Mouse (Mus musculus) R1 (cell line): ENCODE data around the gene Samd4b.

ENCODE experiments used
- DNase-seq: peaks from one replicate; pipeline ENCODE4 v3.0.0-alpha.2; 2018; ENCODE audit warnings: low read depth, low spot score

Samd4b gene

DNA sequence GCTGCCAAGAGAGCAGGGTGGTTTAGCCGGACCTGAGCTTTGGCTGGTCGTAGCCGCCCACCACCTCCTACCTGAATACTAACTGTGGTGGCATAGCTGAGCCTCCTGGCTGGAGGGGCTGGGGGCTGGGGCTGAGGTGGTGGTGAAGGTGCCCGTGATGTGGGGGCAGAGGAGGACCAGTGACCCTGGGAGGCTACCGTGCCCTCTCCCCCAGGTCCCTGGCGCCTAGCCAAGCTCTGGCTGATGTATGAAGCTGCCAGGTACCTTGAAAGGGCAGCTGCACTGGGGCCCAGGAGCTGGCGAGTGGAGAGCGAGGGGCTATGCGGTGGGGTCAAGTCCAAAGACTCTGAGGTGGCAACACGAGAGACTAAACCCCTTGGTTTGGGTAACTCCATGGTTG is 238.1 kb downstream of the Samd4b start:
- DNase-seq: no peak

DNA sequence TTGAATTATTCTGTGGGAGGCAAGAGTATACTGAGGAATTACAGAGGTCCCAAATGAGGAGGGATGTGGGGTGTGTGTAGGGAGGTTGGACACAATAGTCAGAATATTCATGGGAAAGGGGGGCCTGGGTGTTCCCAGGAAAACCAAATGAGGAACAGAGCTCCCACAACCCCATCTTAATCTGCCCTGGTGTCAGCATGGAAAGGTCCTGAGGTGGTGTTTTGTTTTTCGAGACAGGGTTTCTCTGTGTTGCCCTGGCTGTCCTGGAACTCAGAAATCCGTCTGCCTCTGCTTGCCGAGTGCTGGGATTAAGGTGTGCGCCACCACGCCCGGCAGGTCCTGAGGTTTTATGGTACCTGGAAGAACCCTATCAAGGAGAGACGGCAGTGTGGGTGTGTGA is 239.5 kb downstream of the Samd4b start:
- DNase-seq: no peak

- DNase-seq: peak; percentile 80
These were observed 240.0 kb downstream of the Samd4b start for GRCm38 (mm10) chr7:28357984-28358383.

DNA sequence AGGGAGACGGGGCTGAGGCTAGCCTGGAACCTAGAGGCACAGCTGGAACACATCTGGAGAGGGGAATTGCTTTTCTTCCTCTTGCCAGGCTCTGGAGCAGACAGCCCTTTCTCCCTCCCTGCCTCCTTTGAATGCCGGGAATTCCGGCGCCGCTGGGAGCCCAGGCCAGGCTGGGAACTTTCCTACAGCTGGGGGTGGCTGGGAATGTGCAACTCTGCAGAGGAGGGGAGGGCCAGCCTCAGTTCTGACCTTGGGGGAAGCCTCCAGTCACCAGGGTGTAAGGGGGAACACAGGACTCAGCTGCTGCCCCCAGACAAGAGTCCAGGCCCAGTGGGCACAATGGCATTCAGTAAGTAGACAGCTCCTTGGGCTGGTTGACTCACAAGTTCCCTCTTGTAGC is 241.0 kb downstream of the Samd4b start:
- peak; percentile 92 for DNase-seq

DNA sequence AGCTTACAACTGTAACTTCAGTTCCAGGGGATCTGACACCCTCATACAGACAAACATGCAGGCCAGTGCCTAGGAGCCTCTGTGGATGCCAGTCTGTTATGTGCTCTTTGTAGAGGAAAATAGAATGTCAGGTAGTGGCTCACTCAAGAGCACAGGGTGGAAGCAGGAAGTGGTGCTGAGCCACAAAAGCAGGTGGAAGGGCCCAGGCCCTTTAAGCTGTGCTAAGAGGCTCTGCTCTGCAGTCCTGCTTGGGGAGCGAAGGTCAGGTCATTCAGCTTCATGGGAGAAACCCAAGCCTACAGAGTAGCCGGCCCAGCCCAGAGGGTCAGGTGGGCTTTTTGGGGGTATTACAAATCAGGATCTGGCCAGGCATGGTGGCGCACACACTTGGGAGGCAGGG is 242.7 kb downstream of the Samd4b start:
- DNase-seq: no peak

DNA sequence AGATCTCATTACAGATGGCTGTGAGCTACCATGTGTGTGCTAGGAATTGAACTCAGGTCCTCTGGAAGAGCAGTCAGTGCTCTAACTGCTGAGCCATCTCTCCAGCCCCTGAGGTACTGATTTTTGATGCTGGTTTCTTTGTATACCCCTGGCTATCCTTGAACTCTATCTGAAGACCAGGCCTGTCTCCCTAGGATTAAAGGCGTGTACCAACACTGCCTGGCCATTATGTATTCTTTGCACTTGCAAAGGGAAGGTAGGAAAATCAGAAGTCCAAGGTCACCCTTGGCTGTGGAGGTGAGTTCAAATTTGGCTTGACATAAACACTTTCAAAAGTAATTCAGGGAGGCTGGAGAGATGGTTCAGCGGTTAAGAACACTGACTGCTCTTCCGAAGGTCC is 243.3 kb downstream of the Samd4b start:
- DNase-seq: peak; percentile 65

DNA sequence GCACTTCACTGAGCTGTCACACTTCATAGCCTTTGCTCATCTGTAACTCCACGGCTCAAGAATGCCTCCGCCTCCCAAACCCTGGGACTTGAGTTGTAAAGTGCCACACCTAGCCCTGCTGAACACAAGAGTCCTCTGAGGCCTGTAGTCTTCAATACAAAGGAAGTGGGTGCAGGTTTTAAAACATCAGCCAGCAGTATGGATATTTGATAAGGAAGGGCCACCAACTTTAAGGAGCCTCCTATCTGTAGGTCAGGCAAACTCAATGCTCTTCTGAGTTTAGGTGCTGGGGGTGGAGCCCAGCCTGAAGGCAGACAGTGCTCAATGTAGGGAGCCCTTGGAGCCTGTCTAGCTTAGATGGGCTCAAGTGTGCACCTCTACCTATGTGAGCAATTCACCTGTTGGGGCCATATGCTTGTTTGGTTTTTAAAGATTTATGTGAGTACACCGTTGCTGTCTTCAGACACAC is 243.8 kb downstream of the Samd4b start:
- DNase-seq: peak; percentile 60

- no peak for DNase-seq
These were observed 244.7 kb downstream of the Samd4b start for GRCm38 (mm10) chr7:28353267-28353666.

DNA sequence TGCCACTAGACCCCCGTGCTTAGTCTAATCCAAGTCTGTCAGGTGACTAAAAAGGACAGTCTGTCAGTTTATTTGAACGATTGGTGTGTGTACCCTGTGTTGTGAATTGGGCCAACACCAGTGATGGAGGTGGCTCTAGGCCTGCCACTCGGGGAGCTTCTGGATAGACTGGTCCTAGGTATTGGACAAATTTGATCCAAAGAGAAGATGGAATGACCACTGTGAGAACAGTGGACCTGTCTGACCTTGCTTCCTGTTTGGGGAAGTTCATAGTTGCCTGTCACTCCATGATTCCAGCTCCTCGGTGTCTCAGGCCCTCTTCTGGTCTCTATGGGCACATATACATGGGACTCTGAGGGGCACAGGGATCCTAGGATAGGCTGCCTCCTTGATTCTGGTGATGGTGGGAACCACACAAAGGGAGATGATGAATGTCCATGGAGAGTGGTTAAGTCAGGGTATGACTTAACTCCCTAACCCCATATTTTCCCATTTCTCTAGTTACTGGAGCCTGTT is 246.2 kb downstream of the Samd4b start:
- no peak for DNase-seq

GRCm38 (mm10) chr7:28350155-28350883 is 247.6 kb downstream of the Samd4b start, which contains the start of gene Rps16:
Rps16 (plus strand) TSS chr7:28350652.
- DNase-seq: peak; percentile 97
